Mouse (Mus musculus): Measurements from ENCODE around the gene Hoxa4. TPM values are rescaled to one million over a fixed set of nuclear protein-coding genes. Genes with fewer than 3 reads are reported as not detected.

Gene Hoxa4
- polyA plus RNA-seq, 1 experiment from 2014 or later = 1.6 TPM

DNA sequence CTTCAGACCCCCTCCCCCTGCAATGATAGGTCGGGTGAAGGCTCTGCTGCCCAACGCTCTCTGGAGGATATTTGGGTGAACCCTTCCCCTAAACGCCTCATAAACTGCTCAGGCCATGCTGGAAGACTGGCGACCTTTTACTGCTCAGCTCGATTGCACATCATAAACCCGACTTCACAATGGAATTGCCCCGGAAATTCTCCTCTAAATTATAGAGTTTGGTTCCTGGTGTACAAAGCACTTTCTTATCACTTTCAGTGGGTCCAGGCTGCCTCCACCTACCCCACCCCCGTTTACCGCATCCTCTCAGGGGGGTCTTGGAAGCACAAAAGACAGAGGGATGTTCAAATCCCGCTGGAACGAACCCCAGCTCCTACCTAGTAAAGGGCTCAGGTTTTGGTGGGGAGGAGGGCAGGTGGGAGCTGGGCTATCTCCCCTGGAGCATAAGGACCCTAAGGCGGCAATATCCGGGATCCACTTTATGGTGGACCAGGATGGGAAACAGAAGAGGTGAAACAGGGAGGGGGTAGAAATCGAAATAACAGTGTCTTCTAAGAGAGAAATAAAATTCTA lies 27.2 kb upstream of the Hoxa4 start:
- Histone ChIP-seq H3K36me3 (ENCODE audit: control insufficient read depth, insufficient read depth, low read length) (no peaks in the 10 kb centered on the region), H3K27ac (ENCODE audit: low read depth, low read length) (peak overlapping the region; percentile 99), H3K4me3 (ENCODE audit: low read depth, low read length) (peak overlapping the region; percentile 88), H3K4me1 (ENCODE audit: control insufficient read depth, insufficient read depth, low read length) (peaks cover 36% of the 10 kb centered on the region), H3K9me3 (ENCODE audit: control insufficient read depth, low read length) (no peaks in the 10 kb centered on the region), H3K4me2 (ENCODE audit: low read depth, low read length) (peak overlapping the region; percentile 99), H3K9ac (replicated peaks; ENCODE audit: low read depth, low read length) (peak overlapping the region; percentile 98), H3K27me3 (ENCODE audit: control insufficient read depth, insufficient read depth, low read length) (no peaks in the 10 kb centered on the region)
- no peak for ATAC-seq (ENCODE audit: low read depth)
- WGBS = 3% methylated on average over 14 of the region's 14 CpGs

DNA sequence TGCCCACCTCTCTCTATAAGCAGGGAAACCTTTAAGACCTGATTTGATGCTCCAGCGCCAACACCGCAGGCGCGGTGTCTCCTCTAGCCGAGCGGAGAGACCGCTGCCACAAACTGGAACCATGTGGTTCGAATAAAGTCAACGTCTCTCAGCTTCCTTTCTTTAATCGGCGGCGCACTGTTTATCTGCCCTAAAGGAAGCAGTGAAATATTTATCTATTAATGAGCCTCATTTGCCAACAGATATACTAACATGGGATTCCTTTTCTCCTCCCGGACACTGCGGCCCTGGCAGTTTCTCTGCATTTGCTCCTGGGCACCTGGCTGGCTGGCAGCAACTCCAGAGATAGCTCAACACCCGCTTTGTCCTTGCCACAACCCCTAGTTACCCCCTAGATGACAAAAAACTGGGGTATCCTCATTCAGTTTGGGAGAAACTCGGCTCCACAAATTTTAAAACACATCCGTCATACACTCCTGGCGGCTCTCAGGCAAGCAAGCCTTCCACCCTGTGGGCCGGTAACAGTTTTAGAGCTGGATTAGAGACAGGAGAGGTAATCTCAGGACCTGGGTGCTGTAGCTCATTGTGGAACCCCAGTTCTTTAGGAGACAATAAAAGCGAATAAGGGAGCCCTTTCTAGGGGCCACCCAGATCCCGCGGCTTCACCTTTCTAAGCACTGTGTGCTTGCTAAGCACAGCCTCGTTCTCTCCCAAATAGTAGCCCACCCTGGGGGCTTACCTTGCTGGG lies 26.5 kb upstream of the Hoxa4 start:
- Histone ChIP-seq H3K27me3 (ENCODE audit: control insufficient read depth, insufficient read depth, low read length) (no peaks in the 10 kb centered on the region), H3K36me3 (ENCODE audit: control insufficient read depth, insufficient read depth, low read length) (no peaks in the 10 kb centered on the region), H3K9me3 (ENCODE audit: control insufficient read depth, low read length) (no peaks in the 10 kb centered on the region), H3K27ac (ENCODE audit: low read depth, low read length) (peak overlapping the region; percentile 99), H3K9ac (replicated peaks; ENCODE audit: low read depth, low read length) (peak overlapping the region; percentile 98), H3K4me3 (ENCODE audit: low read depth, low read length) (peak overlapping the region; percentile 88), H3K4me1 (ENCODE audit: control insufficient read depth, insufficient read depth, low read length) (peaks cover 36% of the 10 kb centered on the region), H3K4me2 (ENCODE audit: low read depth, low read length) (peak overlapping the region; percentile 99)
- 3% methylated on average over 23 of the region's 23 CpGs for WGBS
- ATAC-seq (ENCODE audit: low read depth) = no peak

DNA sequence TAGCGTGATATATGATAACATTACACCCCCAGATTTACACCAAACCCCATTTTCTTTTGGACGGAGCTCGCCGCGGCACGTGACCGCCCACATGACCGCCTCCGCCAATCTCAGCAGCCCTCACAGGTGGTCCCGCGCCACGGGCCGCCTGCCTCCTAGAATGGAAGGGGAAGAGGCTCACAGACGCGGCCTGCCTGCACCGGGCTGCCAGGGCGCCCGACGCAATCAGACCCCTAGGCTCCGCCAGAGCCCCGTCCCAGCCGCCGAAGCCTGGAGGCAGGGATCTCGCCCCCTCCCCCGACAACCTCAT lies 25.9 kb upstream of the Hoxa4 start:
- Histone ChIP-seq H3K4me1 (ENCODE audit: control insufficient read depth, insufficient read depth, low read length) (peaks cover 36% of the 10 kb centered on the region), H3K36me3 (ENCODE audit: control insufficient read depth, insufficient read depth, low read length) (no peaks in the 10 kb centered on the region), H3K27ac (ENCODE audit: low read depth, low read length) (peak overlapping the region; percentile 99), H3K4me3 (ENCODE audit: low read depth, low read length) (peak overlapping the region; percentile 88), H3K9me3 (ENCODE audit: control insufficient read depth, low read length) (no peaks in the 10 kb centered on the region), H3K9ac (replicated peaks; ENCODE audit: low read depth, low read length) (peak overlapping the region; percentile 98), H3K4me2 (ENCODE audit: low read depth, low read length) (peak overlapping the region; percentile 99), H3K27me3 (ENCODE audit: control insufficient read depth, insufficient read depth, low read length) (no peaks in the 10 kb centered on the region)
- under 1% methylated on average over 24 of the region's 25 CpGs for WGBS
- ATAC-seq (ENCODE audit: low read depth) = peak; percentile 79

DNA sequence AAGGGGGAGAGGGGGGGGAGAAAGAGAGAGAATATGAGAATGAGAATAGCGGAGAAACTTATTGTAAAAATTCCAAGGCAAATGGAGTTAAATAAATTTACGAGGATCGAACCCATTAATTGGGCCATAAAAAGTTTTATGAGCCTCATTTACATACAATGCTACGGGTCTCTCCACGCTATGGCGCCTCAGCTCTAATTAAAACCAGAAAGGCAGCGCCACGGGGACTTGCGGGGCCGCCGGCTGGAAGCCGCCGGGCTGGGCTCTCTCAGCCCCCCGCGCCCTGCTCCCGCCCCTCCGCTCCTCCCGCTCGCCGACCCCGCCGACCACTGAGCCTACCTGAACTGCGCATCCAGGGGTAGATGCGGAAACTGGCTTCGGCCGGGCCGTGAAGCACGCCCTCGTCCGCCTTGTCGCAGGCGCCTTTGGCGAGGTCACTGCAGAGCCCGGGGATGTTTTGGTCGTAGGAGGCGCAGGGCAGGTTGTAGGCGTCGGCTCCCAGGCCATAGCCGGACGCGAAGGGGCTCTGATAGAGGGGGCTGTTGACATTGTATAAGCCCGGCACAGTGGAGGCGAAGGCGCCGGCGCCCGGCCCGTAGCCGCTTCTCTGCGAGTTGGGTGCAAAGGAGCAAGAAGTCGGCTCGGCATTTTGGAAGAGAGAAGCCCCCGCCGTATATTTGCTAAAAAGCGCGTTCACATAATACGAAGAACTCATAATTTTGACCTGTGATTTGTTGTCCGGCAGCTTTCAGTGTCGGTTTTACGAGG lies 25.3 kb upstream of the Hoxa4 start:
- Histone ChIP-seq H3K9me3 (ENCODE audit: control insufficient read depth, low read length) (no peaks in the 10 kb centered on the region), H3K9ac (replicated peaks; ENCODE audit: low read depth, low read length) (peak overlapping the region; percentile 98), H3K4me3 (ENCODE audit: low read depth, low read length) (peak overlapping the region; percentile 88), H3K27me3 (ENCODE audit: control insufficient read depth, insufficient read depth, low read length) (no peaks in the 10 kb centered on the region), H3K4me1 (ENCODE audit: control insufficient read depth, insufficient read depth, low read length) (peaks cover 36% of the 10 kb centered on the region), H3K4me2 (ENCODE audit: low read depth, low read length) (peak overlapping the region; percentile 99), H3K27ac (ENCODE audit: low read depth, low read length) (peak overlapping the region; percentile 99), H3K36me3 (ENCODE audit: control insufficient read depth, insufficient read depth, low read length) (no peaks in the 10 kb centered on the region)
- under 1% methylated on average over 60 of the region's 60 CpGs for WGBS
- peak; percentile 15 for ATAC-seq (ENCODE audit: low read depth)

DNA sequence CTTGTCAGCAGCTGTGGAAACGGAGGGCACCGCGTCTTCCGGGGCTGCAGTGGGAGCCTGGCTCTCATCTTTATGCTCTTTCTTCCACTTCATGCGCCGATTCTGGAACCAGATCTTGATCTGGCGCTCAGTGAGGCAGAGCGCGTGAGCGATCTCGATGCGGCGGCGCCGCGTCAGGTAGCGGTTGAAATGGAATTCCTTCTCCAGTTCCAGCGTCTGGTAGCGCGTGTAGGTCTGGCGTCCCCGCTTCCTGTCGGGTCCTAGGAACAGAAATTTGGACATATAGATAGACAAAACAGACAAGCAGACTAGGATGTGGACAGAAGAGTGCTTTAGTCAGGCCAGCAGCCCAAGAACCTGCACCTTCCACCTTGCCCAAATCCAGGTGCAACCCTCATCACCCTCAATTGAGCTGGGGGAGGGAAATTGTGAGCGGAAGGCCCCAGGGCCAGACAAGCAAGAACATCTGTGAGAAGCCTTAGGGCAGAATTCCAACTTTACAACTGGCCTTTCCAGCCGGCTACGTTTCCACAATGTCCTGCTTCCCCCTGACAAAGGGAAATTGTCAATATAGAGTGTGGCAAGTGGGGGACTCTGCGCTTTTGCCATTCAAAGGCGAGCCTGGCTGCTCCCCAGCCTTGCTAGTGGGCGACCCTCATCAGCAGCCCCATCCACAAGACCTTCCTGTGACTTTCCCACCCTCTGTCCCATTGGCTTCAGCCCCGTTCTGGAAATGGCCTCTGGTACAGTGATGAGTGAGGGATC lies 24.4 kb upstream of the Hoxa4 start:
- ATAC-seq (ENCODE audit: low read depth) = no peak
- Histone ChIP-seq H3K36me3 (ENCODE audit: control insufficient read depth, insufficient read depth, low read length) (no peaks in the 10 kb centered on the region), H3K9ac (replicated peaks; ENCODE audit: low read depth, low read length) (peak overlapping the region; percentile 98), H3K4me1 (ENCODE audit: control insufficient read depth, insufficient read depth, low read length) (peaks cover 36% of the 10 kb centered on the region), H3K27ac (ENCODE audit: low read depth, low read length) (peak overlapping the region; percentile 99), H3K27me3 (ENCODE audit: control insufficient read depth, insufficient read depth, low read length) (no peaks in the 10 kb centered on the region), H3K4me2 (ENCODE audit: low read depth, low read length) (peak overlapping the region; percentile 99), H3K9me3 (ENCODE audit: control insufficient read depth, low read length) (no peaks in the 10 kb centered on the region), H3K4me3 (ENCODE audit: low read depth, low read length) (peak overlapping the region; percentile 88)
- under 1% methylated on average over 30 of the region's 30 CpGs for WGBS

DNA sequence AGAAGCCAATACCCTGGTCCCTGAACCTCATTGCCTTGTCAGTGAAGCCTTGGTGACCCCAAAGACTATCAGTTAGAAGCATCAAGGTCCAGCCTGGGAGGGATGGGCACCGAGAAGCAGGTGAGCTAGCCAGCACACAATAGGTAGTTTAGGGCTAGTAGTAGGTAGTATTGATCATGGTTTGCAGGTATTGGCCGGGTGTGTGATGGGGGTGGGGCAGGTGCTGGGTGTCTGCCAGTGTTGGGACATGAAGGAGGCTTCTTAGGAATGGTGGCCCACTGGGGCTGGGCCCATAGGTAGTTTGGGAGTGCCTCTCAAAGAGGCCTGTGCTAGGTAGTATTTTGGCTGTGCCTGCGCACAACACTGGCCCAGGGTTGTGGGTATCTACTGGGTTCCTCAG lies 23.5 kb upstream of the Hoxa4 start:
- Histone ChIP-seq H3K4me1 (ENCODE audit: control insufficient read depth, insufficient read depth, low read length) (peaks cover 36% of the 10 kb centered on the region), H3K4me2 (ENCODE audit: low read depth, low read length) (peak overlapping the region; percentile 99), H3K4me3 (ENCODE audit: low read depth, low read length) (peak overlapping the region; percentile 88), H3K27ac (ENCODE audit: low read depth, low read length) (peak overlapping the region; percentile 99), H3K9me3 (ENCODE audit: control insufficient read depth, low read length) (no peaks in the 10 kb centered on the region), H3K9ac (replicated peaks; ENCODE audit: low read depth, low read length) (peak overlapping the region; percentile 98), H3K27me3 (ENCODE audit: control insufficient read depth, insufficient read depth, low read length) (no peaks in the 10 kb centered on the region), H3K36me3 (ENCODE audit: control insufficient read depth, insufficient read depth, low read length) (no peaks in the 10 kb centered on the region)
- no peak for ATAC-seq (ENCODE audit: low read depth)
- WGBS = 6% methylated on average over 3 of the region's 3 CpGs

DNA sequence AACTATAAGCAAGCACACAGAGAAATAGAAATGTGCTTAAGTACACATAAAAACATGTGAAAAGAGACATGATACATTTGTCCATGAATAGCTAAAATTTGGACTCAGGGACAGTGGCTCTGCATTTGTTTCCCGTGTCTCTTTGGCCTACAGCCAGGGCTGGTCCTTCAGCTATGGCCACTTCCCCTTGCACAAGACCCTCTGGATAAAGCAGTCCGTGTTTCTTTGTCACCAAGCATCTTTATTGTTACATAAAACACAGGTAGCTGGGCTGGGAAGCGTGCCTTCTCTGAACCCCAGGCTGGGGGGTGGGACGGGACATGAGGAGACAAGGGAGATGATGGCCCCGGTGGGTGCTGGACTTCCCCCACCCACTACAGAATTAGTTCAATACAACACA lies 22.7 kb upstream of the Hoxa4 start:
- H3K4me2 ChIP-seq (ENCODE audit: low read depth, low read length) = peak overlapping the region; percentile 99
- 11% methylated on average over 5 of the region's 5 CpGs for WGBS
- peak overlapping the region; percentile 88 for H3K4me3 ChIP-seq (ENCODE audit: low read depth, low read length)
- H3K27me3 ChIP-seq (ENCODE audit: control insufficient read depth, insufficient read depth, low read length) = no peaks in the 10 kb centered on the region
- peaks cover 35% of the 10 kb centered on the region for H3K4me1 ChIP-seq (ENCODE audit: control insufficient read depth, insufficient read depth, low read length)
- no peaks in the 10 kb centered on the region for H3K36me3 ChIP-seq (ENCODE audit: control insufficient read depth, insufficient read depth, low read length)
- no peak for ATAC-seq (ENCODE audit: low read depth)
- peak overlapping the region; percentile 98 for H3K9ac ChIP-seq (replicated peaks; ENCODE audit: low read depth, low read length)
- no peaks in the 10 kb centered on the region for H3K9me3 ChIP-seq (ENCODE audit: control insufficient read depth, low read length)
- H3K27ac ChIP-seq (ENCODE audit: low read depth, low read length) = peak overlapping the region; percentile 99

DNA sequence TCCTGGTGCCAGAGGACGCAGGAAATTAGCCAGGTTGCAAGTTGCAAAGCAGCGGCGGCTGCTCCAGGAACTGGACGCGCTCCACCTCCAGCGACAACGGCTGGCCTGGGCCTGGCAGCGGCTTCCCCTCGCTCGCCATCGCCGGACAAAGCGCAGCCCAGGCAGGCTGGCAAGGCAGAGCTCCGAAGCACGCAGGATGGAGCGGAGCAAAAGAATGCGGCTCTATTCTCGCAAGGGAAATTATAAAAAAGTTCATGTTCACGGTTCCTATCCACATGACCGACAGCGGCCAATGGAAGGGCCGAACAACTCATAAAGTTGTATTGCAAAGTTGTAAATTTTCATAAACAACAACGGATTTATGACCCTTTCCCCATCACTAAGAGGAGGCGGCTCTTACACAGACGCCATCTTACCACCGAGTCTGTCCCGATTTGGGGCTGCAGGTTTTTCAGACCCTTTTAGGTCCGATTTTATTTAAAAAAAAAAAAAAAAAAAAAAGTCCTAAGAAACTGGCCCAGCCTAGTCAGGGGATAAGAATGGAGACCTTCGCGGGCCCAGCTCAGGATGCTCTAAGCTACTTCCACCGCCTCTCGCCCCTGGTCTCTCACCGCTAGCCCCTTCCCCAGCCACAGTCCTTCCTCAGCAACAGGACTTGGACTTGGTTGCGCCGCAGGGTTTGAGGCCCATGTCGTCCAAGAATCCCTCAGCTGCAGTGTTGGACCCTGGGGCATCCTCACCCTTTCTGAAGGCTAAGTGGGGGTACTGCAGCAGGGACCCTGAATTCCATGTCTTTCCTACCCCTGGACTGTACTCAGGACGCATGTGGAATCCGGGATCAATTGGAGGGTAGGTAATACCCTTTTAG lies 21.8 kb upstream of the Hoxa4 start, which contains the start of the genes Hoxa3 and Gm28308:
Hoxa3 (minus strand) TSS at position 218 of the 868 bp plus-strand sequence.
Gm28308 (minus strand) TSS at position 221 of the 868 bp plus-strand sequence.
- WGBS = 2% methylated on average over 38 of the region's 38 CpGs
- peak within 1 kb of the TSS; percentile 88 for H3K4me3 ChIP-seq (ENCODE audit: low read depth, low read length)
- H3K4me1 ChIP-seq (ENCODE audit: control insufficient read depth, insufficient read depth, low read length) = peaks cover 30% of the 10 kb centered on the region
- ATAC-seq (ENCODE audit: low read depth) = peak; percentile 76
- H3K4me2 ChIP-seq (ENCODE audit: low read depth, low read length) = peak within 1 kb of the TSS; percentile 99
- H3K36me3 ChIP-seq (ENCODE audit: control insufficient read depth, insufficient read depth, low read length) = no peaks in the 10 kb centered on the region
- peak within 1 kb of the TSS; percentile 99 for H3K27ac ChIP-seq (ENCODE audit: low read depth, low read length)
- H3K9me3 ChIP-seq (ENCODE audit: control insufficient read depth, low read length) = no peaks in the 10 kb centered on the region
- peak within 1 kb of the TSS; percentile 98 for H3K9ac ChIP-seq (replicated peaks; ENCODE audit: low read depth, low read length)
- H3K27me3 ChIP-seq (ENCODE audit: control insufficient read depth, insufficient read depth, low read length) = no peaks in the 10 kb centered on the region

Measured in neural tube, embryonic 14.5 days (tissue).